Mouse (Mus musculus) heart, postnatal 0 days (tissue): ENCODE measurements around the gene Tcl1b1. TPM values are rescaled to one million over a fixed set of nuclear protein-coding genes. Genes with fewer than 3 reads are reported as not detected.
A peak's percentile ranks its signal among the peaks of the same experiment; 100 is the strongest.
"Not testable (repeated sequence)": the region's sequence is repeated elsewhere in the genome, so short reads cannot be mapped to it uniquely, and the experiment has no call there.

ENCODE experiments used
- ATAC-seq: fragments of 200-750 bp; cut with Nextera tagmentation; 2 replicates; pipeline ENCODE4 v1.8.0; 2017; ENCODE audit warnings: low read depth, moderate number of reproducible peaks, moderate library complexity; ENCODE audit not compliant: insufficient read depth
- DNase-seq: peaks from one replicate; pipeline ENCODE4 v3.0.0-alpha.2; 2016; ENCODE audit warnings: low spot score
- H3K27ac ChIP-seq: fragments of 300-500 bp; sonication (generic); 2 replicates; pipeline ENCODE4 v1.5.1; 2014; ENCODE audit warnings: low read depth, mild to moderate bottlenecking
- H3K27me3 ChIP-seq: fragments of 300-500 bp; sonication (generic); 2 replicates; pipeline ENCODE4 v1.6.1; 2014; ENCODE audit warnings: low read length, mixed read lengths; ENCODE audit not compliant: control insufficient read depth, insufficient read depth
- H3K36me3 ChIP-seq: fragments of 300-500 bp; sonication (generic); replicated peaks from 2 replicates; pipeline ENCODE4 v1.6.1; 2014; ENCODE audit warnings: low read length, mixed read lengths; ENCODE audit not compliant: control insufficient read depth, insufficient read depth
- H3K4me1 ChIP-seq: fragments of 300-500 bp; sonication (generic); 2 replicates; pipeline ENCODE4 v1.6.1; 2014; ENCODE audit warnings: antibody characterized with exemption; ENCODE audit not compliant: control insufficient read depth, insufficient read depth
- H3K4me2 ChIP-seq: fragments of 300-500 bp; sonication (generic); 2 replicates; pipeline ENCODE4 v1.6.1; 2014; ENCODE audit warnings: low read depth, mild to moderate bottlenecking, low read length, moderate library complexity
- H3K4me3 ChIP-seq: fragments of 300-500 bp; sonication (generic); 2 replicates; pipeline ENCODE4 v1.5.1; 2014; ENCODE audit warnings: low read depth, low read length
- H3K9ac ChIP-seq: fragments of 300-500 bp; sonication (generic); replicated peaks from 2 replicates; pipeline ENCODE4 v1.6.1; 2014; ENCODE audit warnings: low read depth, low read length, mixed read lengths
- H3K9me3 ChIP-seq: fragments of 300-500 bp; sonication (generic); replicated peaks from 2 replicates; pipeline ENCODE4 v1.6.1; 2016; ENCODE audit warnings: low read length; ENCODE audit not compliant: control insufficient read depth
- CTCF ChIP-seq: IDR thresholded peaks from 2 replicates; pipeline ENCODE4 v1.5.1; 2016; ENCODE audit warnings: antibody characterized with exemption, control low read depth, low read depth
- EP300 ChIP-seq: IDR thresholded peaks from 2 replicates; pipeline ENCODE4 v1.6.1; 2016; ENCODE audit warnings: antibody characterized with exemption, low read depth
- WGBS: fragments of 180-500 bp; shearing (Covaris S2); extraction: QIAGEN DNeasy Blood & Tissue Kit; methylation state at CpG from one replicate; pipeline ENCODE4 v1.1.7; 2014; 5-methylcytosine and 5-hydroxymethylcytosine counted together
- polyA plus RNA-seq: library from polyadenylated mRNA; unstranded; fragments of >200 nt; fragmentation: Nextera tagmentation; extraction: Ambion mirVana; gene quantifications from 2 replicates; pipeline ENCODE4 v1.2.1, GENCODE M21; 2015
- total RNA-seq: library from RNA; depleted of rRNA; stranded (reverse); fragments of >200 nt; gene quantifications from 2 replicates; pipeline ENCODE4 v1.2.3, GENCODE M21; 2014; ENCODE audit warnings: low replicate concordance

Gene Tcl1b1
- total and polyA plus RNA-seq, 2 experiments from 2014 or later, result not detected

- not testable (repeated sequence) for H3K4me3 ChIP-seq, H3K27ac ChIP-seq, H3K9me3 ChIP-seq, H3K36me3 ChIP-seq, H3K27me3 ChIP-seq, H3K4me2 ChIP-seq, ATAC-seq, DNase-seq, H3K4me1 ChIP-seq, H3K9ac ChIP-seq
- TF ChIP-seq CTCF, result peak; percentile 34
- 31% methylated on average over 2 of the region's 2 CpGs for WGBS
Measured at GRCm38 (mm10) chr12:105188980-105189379, 29.5 kb downstream of the Tcl1b1 start.

GRCm38 (mm10) chr12:105190743-105191142 is 31.3 kb downstream of the Tcl1b1 start, which contains the start of gene Tcl1b3:
Tcl1b3 (plus strand) TSS chr12:105191043.
- ATAC-seq, H3K27me3 ChIP-seq, H3K27ac ChIP-seq, H3K4me1 ChIP-seq, H3K9me3 ChIP-seq, H3K36me3 ChIP-seq, H3K9ac ChIP-seq, H3K4me2 ChIP-seq, H3K4me3 ChIP-seq, DNase-seq: not testable (repeated sequence)
- 90% methylated on average over 6 of the region's 6 CpGs for WGBS

DNA sequence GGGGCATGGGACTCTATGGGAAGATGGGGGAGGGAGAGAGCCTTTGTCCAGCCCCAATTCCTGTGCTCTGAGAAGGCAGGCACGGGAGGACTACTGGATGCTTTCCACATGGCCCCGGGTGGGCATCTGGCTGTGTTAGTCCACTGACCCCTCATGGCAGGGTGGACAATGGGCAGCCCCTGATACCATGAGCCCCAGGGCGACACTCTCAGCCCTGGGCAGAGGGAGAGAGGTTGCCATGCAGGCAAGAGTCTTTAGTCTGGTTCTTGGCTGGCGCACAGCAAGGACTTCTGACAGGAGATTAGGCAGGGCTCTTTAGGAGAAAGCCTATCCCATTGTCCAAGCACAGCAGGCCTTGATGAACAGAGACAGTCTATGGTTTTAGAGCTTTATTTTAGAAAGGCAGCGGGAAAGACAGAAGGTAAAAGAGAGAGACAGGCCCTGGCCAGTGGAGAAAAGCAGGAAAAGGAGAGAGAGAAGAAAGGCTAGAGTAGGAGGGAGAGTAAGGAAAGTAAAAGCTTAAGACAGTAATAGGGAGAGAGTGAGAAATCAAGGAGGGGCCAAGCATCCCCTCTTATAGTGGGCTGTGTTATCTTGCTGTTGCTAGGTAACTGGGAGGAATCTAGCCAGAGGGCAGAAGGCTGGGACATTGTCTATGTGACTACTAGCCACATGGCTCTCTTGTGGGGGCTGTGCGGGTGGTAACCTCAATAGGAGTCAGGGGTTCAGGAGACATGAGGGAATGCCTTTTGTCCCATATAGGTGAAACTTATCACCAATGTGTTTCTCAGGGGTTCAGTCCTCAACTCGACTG is 40.4 kb downstream of the Tcl1b1 start:
- 58% methylated on average over 7 of the region's 7 CpGs for WGBS
- H3K4me3 ChIP-seq, H3K9ac ChIP-seq, H3K4me2 ChIP-seq, ATAC-seq, DNase-seq, H3K9me3 ChIP-seq, H3K27me3 ChIP-seq, H3K36me3 ChIP-seq, H3K27ac ChIP-seq, H3K4me1 ChIP-seq: not testable (repeated sequence)

DNA sequence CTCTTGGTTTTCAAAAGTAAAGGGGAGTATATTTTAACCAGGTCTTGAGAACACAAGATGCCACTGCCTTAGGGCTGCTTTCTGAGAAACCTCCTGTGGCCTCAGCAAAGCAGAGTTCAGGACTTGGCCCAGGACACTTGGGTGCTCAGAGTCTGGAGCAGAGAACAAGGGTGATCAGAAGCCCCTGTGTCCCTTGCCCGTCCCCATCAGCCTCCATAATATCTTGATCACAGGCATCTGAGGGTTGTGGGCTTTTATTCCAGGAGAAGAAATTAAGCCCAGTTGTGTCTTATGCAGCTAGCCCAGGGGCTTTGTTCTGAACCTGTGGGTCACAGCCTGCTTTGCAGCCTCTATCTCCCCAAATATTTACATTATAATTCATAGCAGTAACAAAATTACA is 42.2 kb downstream of the Tcl1b1 start, which contains the start of gene Tcl1b4:
Gene Tcl1b4, plus strand, starts transcription at position 301 of the 400 bp plus-strand sequence.
- H3K4me2 ChIP-seq, H3K9me3 ChIP-seq, H3K27me3 ChIP-seq, H3K4me1 ChIP-seq, ATAC-seq, H3K27ac ChIP-seq, DNase-seq, H3K9ac ChIP-seq, H3K36me3 ChIP-seq, H3K4me3 ChIP-seq: not testable (repeated sequence)
- WGBS, result 68% methylated on average over 1 of the region's 1 CpGs

GRCm38 (mm10) chr12:105207071-105207470 is 47.6 kb downstream of the Tcl1b1 start:
- 32% methylated on average over 1 of the region's 1 CpGs for WGBS
- Histone ChIP-seq H3K4me3 (no peak overlapping the region), H3K27ac (no peak overlapping the region), H3K4me2 (no peak overlapping the region), H3K9me3 (no peaks in the 10 kb centered on the region), H3K4me1 (no peaks in the 10 kb centered on the region), H3K27me3 (no peaks in the 10 kb centered on the region), H3K36me3 (no peaks in the 10 kb centered on the region), H3K9ac (no peak overlapping the region)
- no peak for DNase-seq
- no peak for ATAC-seq
- TF ChIP-seq CTCF (no peak), EP300 (no peak)

DNA sequence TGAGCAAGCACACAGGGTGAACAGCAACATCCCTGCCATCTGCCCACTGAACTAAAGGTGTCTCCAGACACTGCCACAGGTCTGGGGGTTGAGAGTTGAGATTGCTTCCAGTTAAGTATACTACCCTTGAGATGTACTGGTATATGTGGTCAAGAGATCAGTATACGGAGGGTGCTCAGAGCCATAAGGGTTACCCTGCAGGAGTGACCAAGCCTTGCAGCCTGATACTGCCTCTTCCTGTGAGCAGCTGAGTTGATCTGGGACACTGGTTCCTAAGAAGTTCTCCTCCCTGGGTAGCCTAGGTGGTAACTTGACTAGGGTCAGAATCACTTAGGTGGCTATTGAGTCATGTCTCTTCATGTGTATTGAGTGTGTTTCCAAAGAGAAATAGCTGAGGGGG is 49.0 kb downstream of the Tcl1b1 start:
- Histone ChIP-seq H3K27ac (no peak overlapping the region), H3K4me2 (no peak overlapping the region), H3K9ac (no peak overlapping the region), H3K36me3 (no peaks in the 10 kb centered on the region), H3K9me3 (no peaks in the 10 kb centered on the region), H3K4me3 (no peak overlapping the region), H3K27me3 (no peaks in the 10 kb centered on the region), H3K4me1 (no peaks in the 10 kb centered on the region)
- WGBS, result 81% methylated on average over 1 of the region's 1 CpGs
- DNase-seq, result no peak
- TF ChIP-seq EP300 (no peak), CTCF (no peak)
- ATAC-seq, result no peak
